Mouse (Mus musculus) 416B (cell line): ENCODE measurements at regions not wholly inside any gene's neighbourhood (a gene's known extent, or its start where the extent isn't known, plus 50 kb on each side); places are given as distances from the start of the nearest gene placed in this dataset.

Experiments
- DNase-seq: peaks from one replicate; pipeline ENCODE4 v3.0.0; 2011; ENCODE audit warnings: low read depth

GRCm38 (mm10) chr1:60665329-60665728, 51.3 kb upstream of the Cd28 start:
- no peak for DNase-seq

GRCm38 (mm10) chr1:60662301-60662986, 54.2 kb upstream of the Cd28 start:
- no peak for DNase-seq

- DNase-seq, result no peak
Measured at GRCm38 (mm10) chr1:60661857-60662256, 54.7 kb upstream of the Cd28 start.

GRCm38 (mm10) chr1:60659604-60660003, 57.0 kb upstream of the Cd28 start:
- DNase-seq, result no peak

GRCm38 (mm10) chr1:60659041-60659440, 57.6 kb upstream of the Cd28 start:
- DNase-seq, result no peak

DNA sequence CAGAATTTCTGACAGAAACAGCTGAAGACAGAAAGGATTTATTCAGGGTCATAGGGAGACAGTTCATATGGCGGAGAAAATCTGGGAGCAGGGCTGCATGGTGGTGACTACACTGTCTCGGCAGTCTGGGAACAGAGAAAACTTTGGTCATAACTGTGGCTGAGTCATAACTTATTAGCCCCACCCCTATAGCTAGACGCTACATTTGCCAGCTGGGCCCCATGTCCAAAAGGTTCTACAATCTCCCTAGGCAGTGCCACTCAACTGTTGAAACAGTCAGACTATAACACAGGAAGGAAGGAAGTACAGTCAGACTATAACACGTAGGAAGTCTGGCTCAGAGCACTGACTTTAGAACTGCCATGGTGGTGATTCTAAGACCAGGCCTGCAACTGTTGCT, 58.2 kb upstream of the Cd28 start:
- DNase-seq, result peak; percentile 51

DNA sequence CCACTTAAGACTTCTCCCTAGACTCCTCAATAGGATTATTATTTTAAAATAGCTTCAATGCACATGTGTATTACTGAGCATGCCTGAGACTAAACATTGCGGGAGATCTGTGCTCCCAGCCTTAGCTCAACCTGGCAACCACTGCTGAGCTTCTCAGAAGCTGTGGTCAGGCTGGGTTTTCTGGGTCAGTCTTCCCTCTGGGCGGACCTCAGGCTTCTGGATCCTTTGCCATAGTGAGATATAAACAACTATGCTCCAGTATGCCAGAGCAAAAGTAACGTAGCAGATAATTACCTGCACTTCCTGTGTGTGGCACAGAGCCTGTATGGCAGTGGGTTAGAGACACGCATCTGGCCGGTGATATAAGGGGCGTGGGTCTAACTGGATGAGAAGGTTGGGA, 59.1 kb upstream of the Cd28 start:
- DNase-seq, result no peak

DNA sequence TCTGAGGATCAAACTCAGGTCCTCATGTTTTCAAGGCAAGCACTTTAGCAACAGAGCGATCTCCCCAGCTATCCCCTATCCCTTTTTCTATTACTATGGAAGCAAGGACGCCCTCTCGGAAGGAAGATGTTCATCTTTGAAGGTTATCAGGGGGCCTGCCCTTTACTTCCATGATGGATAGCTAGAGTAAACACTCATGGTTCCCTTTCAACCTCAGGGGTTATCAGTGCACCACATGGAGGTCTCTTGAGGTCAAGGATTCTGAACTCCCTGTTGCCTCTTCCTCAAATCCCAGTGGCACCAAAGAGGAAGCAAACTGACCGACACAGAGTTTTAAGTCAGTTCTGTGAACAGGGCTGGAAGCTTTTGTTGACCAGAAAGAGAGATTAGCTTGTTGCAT, 59.6 kb upstream of the Cd28 start:
- DNase-seq, result no peak

- DNase-seq, result no peak
Measured at GRCm38 (mm10) chr1:60655691-60656595, 60.7 kb upstream of the Cd28 start.

- no peak for DNase-seq
Measured at GRCm38 (mm10) chr1:60655206-60655605, 61.4 kb upstream of the Cd28 start.

DNA sequence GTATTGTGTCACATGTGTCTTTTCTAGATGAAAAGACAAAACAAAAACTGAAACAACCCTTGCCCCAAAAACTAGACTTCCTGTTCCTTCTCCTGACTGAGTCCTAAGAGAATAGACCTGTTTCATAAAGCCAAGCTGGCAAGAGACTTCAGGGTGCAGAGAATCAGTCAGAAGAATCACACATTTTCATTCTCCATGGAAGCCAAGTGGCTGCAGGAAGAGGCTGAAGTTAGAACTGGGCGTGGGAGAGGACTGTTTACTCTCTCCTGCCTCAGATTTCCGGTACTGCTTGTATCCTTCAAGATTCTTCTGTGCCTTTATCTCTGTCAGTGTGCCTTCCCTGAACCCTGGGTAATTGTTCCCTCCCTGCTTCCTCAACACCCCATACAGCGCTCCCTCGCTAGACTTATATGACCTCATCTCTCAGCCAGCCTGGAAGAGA, 64.0 kb upstream of the Cd28 start:
- DNase-seq, result no peak

DNA sequence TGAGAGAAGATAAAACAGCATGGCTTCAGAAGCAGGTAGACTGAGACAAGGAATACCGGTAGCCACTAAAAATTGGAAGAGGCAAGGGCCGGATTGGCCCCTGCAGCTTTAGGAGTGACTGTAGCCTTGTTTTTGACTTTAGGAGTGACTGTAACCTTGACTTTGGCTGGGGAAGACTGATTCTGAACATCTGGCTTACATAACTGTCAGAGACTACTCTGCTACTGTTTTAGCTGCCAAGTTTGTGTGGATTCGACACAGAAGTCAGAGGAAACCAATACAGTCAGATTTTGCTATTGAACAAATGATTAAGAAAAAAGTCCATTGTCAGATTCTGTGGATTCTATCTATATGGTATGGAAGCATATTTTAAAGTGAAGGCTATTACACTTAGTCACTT, 66.4 kb upstream of the Cd28 start:
- DNase-seq, result no peak

GRCm38 (mm10) chr1:60649303-60649850, 67.2 kb upstream of the Cd28 start:
- DNase-seq, result no peak

GRCm38 (mm10) chr1:60646828-60647227, 69.8 kb upstream of the Cd28 start:
- no peak for DNase-seq

DNA sequence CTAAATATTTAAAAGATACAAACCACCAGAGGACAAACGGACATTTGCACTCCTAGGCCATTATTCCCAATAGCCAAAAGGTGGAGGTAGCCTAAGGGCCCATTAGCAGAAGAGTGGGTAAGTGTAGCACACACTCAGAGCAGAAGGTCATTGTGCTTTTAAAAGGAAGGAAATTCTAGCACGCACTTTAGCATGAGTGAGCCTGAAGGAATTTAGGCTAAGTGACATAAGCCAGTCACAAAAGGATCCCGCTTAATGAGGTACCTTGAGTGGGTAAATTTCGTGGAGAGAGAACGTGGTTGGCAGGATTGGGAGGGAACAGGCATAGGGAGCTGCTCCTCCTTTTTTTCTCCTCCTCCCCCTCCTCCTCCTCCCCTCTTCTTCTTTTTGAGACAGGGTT, 70.4 kb upstream of the Cd28 start:
- no peak for DNase-seq

DNA sequence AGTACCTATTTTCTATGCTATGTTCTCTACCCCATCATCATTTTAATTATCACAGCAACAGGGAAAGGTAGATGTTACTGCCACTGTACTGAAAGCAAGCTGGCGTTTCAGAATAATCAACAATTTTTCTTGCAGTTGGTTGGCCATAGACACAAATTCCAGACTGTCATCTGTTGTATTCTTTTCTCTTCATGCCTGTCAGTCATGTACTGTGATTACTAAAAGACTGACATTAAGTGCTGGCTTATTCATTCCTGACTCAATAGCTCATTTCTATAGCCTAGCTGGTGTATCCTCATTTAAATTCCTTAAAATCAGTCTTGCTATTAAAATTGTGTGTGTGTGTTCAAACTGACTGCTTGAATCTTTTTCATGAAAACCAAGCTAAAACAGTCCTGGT, 71.4 kb upstream of the Cd28 start:
- DNase-seq, result no peak

DNA sequence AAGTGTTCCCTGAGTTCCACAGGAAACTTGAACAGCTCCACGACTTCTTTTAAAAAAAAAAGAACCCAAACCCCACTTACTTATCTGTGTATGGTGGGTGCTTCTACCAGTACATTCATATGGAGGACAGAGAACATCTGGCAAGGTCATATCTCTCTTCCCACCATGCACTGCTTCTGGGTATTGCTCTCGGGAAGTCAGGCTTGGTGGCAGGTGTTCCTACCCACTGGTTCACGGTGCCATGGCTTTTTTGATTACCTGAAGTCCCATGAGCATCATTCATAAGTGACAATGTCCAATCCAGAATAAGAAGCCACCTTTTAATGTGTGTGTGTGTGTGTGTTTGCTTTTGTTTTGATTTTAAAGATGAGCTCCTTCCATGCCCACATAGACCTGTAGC, 73.8 kb upstream of the Cd28 start:
- no peak for DNase-seq

GRCm38 (mm10) chr1:60642175-60642574, 74.4 kb upstream of the Cd28 start:
- no peak for DNase-seq

- no peak for DNase-seq
Measured at GRCm38 (mm10) chr1:60641324-60641764, 74.4 kb upstream of the Raph1 start.

GRCm38 (mm10) chr1:60639536-60639935, 72.6 kb upstream of the Raph1 start:
- DNase-seq, result no peak

DNA sequence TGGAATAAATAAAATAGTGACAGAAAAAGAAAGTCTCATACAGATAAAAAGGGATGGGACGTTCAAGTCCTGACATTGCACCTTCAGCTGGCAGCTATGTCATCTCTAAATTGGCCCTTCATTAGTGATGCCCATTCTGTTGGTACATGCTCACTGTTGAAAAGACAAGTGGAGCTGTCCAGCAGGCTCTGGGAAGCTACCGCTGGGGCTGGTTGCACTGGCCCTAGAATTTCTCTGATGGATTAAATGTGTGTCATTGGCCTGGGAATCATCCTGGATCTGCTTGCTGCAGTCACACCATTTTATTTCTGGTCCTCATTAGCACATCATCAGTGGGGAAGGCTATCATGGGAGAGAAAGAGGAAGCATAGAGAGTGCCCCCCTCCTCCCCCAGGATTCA, 72.2 kb upstream of the Raph1 start:
- DNase-seq, result no peak

DNA sequence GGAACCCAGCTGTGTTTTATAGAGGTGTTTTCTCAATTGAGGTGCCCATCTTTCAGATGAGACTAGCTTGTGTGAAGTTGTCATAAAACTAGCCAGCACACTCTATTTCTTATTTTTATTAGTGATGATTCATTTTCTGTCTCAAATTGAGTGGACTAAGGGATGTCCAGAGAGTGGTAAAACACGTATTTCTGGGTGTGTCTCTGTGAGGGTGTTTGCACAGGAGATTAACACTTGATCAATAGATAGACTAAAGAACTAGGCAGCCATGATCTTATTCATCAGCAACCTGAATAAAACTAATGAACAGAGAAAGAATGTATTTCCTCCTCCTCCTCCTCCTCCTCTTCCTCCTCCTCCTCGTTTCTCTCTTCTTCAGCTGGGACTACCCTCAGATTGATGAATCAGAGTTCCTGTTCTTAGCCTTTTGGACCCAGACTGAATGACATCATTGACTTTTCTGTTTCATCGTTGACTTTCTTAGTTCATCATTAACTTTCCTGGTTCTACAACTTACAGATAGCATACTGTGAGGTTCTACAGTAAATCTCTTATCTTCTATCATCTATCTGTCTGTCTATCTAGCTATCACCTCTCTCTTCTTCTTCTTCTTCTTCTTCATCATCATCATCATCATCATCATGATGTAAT, 70.0 kb upstream of the Raph1 start:
- DNase-seq, result no peak
